Mouse (Mus musculus) right cerebral cortex, postnatal 36 days (tissue): Measurements from ENCODE around the gene Arhgap29.

Source experiments
- DNase-seq, 2 experiments: peaks; one replicate each; pipeline ENCODE4 v3.0.0; 2022; ENCODE audit warnings: low spot score in 2 of 2, mixed read lengths in 1 of 2

Gene Arhgap29

DNA sequence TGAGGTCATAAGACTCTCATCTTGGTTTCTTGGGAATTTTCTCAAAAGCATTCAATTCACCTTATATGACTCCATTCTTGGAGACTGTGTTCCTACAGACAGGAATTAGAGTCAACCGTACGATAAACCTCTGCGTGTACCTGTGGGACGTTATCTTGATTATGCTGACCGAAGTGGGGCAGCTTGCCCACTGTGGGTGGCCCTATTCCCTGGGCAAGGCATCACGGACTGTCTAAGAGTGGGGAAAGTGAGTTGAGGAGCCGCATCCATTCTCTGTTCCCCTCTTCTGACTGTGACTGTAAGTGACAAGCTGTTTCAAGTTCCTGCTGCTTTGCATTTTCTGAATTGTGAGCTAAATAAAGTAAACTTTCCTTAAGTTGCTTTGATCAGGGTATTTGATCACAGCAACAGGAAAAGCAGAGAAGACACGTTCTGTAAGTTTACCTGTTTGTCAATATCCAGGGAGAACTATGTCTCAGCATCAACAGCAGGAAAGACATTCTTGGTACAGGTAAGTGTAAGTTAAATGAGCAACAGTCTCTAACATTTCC is at the start of gene Arhgap29:
Gene Arhgap29 (plus strand): TSS at position 501 of the 551 bp plus-strand sequence.
- DNase-seq, result no peak

DNA sequence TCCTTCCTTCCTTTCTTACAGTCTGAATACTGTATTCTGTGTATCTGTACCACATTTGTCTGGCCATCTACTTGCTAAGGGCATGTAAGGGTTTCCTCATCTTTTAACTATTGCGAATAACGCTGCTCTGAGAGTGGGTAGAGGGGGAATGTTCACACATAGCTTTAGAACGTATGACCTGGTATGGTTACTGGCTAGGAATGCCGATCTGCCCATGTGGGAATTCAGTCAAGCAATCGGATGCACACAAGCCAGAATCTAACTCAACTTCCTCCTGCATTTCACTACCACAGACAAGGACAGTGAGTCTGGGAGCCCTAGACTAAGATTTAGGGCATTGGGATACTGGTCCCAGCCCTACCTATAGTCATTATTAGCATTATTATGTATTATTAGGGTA is 49.6 kb upstream of the Arhgap29 start:
- DNase-seq, result no peak

DNA sequence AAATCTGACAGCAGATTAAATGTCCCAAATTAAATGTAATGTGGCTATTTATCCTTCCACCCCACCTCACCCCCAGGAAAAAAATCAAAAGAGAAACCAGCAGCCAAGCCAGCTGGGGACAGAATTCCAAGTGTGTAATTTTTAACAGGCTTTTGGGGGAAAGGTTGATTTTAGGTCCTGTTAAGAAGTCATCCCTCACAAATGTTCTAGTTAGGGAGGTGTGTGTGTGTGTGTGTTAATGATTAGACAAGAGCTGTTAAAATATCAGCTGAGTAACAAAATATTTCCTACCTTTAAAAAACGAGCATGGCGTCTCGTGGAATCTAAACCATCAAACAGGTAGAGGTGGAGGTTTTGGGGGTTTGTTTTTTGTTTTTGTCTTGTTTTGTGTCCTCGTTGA is 49.1 kb upstream of the Arhgap29 start:
- no peak for DNase-seq

DNA sequence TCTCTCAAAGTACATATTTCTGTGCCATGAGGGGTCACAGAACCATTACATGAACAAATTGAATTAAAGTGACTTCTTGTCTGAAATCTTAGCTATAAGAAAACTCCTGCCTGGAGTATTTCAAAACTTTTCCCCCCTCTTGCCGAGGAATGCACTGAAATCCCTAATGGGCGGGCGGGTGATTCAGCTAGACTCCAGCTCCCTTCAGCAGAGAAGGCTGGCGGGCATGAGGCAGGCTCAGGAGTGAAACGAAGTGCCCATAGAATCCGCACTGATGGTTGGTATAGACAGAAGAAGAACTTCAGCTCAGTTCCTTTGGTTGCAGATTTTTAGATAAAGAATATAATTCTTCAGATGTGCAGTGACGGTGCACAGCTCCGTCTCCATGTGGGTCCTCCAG is 48.6 kb upstream of the Arhgap29 start:
- DNase-seq, result no peak

DNA sequence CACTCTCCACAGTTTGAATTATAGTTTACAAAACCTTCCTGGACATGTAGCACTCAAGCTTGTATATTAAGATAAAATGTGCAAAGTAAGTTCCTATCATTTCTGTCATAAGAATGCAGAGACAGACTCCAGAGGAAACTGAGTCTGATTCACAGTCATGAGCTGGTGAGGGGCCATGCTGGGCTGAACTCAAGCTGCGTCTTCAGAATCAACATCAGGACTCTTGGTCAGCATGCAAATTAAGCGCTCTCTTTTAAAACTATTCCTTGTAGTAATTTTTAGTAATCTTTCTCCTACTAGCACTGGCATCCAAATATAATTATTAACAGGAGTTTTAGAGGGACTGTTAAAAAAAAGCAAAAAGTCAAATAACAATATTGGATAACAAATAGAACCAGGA is 47.9 kb upstream of the Arhgap29 start:
- no peak for DNase-seq

DNA sequence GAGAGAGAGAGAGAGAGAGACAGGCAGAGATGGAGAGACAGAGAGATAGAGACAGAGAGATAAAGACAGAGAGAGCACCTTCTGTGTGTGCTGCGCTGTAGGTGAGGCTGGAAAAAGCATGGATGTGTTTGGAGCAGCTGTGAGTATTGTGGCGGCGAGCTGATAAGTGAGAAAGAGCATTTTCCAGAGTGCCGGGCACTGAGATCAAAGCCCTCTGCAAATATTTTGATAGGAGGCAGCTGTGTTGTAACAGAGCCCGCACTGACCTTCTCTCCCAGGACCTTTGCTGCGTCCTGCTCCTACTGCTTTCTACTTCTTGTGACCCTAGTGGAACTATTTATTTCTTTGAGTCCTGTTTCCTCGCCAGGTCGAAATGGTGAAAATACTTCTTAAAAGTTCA is 45.7 kb upstream of the Arhgap29 start:
- no peak for DNase-seq

DNA sequence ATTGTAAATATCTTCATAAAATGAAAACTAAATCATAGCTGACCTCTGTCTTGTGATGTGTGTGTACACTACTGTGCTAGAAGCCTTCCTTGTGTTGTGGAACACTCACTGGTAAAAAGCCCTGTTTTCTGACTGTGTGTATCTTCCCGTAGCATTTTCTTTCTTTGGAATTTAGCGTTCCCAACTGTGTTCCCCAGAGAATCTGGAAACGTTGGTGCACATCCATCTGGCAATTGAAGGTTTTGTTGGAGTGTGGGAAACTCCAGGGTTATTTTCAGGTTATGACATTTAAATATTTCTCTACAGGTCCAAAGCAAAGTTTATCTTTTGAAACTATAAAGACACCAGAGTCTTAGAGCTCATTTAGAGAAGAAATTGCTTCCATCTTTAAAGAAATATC is 43.2 kb upstream of the Arhgap29 start:
- no peak for DNase-seq

DNA sequence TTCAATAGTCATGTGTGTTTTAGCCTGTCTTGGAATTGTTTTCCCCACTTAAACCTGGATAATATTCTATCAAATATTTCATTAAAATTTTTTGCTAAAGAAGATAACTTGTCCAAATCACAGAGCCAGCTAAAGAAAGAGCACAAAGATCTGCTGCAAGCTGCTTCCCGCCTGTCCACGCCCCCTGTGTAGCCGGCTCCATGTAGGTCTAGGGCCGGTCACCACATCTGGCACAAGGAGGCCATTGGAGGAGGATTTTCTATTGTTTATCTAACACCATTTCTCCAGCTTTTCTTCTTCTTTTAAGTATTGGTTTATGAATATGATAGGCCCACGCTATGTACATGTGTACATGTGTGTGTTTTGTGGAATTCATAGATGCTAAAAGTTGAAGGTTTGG is 38.9 kb upstream of the Arhgap29 start:
- no peak for DNase-seq

DNA sequence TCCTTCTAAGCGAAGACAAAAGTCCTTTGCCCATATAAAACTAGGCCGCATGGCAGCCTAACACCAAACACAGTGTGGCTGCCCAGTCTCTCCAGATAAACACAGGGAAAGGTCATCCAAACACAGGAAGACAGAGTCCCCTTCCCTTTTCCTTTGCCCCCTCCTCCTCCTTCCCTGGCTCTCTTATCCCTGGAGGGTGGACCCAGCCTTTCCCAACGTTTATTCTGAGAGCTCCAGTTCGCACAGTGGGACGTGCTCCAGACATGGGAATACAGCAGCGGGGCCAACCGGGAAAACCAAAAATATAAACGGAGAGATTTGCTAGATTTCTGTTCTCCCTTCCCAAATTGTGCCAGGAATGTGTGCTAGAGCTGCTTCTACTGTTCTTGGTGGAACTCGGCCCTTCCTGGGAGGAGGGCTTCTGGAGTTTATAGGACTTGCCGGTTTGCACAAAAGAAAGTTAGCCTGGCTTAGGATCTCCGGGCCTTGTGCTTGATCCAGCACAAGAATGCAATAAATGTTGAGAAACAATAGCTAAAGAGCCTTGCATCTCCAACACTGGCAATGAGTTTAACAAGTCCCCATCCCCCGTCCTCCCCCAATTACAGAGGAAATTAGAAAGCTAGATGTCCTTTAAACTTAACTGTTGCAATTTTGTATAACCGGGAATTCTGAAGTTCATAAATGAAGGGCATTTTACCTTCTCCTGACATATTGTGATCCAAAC is 37.7 kb upstream of the Arhgap29 start:
- no peak for DNase-seq

DNA sequence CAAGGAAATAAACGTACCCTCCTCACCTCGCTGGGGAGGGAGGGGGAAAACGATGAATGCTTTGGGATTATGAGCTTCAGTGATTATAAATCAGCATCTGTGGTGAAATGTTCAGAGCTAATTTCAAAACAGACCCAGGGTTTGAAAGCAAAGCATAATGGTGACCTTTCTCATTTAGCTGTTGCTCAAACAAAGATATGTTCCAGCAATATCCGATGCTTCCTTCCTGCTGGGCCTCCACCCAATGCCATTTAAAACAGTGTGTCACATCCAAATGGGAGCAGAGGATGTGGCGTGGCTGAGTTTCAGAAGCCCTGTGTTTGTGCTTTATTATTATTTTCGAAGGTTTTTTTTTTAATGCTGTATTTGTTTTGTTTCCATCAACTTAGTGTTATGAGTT is 37.1 kb upstream of the Arhgap29 start:
- DNase-seq, result no peak

DNA sequence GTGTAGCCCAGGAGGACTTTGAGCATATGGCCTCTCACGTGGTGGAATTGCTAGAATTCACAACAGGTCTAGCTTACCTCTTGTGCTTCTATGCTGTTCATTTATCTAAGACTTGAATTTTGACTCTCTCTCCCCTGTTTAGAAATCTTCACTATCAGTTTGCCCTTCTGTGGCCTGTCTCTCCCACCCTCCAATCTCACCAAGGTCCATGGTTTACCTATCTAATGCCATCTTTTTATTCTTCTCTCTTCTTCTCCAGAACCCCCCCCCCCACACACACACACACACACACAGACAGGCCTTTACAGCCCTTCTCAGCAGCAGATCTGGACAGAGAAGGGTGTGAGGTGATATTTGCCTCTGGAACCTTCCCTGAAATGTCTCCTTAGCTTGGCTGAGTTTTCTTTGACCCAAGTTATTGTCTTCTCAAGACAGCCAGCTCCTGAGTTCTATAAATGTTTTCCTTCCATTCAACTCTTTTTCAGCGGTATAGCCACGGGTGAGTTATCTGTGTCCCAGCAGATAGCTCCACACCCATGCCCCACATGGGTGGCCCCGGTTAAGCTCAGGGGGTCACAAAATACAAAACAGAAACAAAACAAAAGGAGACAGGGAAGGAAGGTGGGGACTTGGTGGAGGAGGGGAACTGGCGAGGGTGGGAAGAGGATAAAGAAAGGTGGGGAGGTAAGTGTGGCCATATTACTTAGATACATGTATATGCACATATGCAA is 35.4 kb upstream of the Arhgap29 start:
- DNase-seq, result no peak

DNA sequence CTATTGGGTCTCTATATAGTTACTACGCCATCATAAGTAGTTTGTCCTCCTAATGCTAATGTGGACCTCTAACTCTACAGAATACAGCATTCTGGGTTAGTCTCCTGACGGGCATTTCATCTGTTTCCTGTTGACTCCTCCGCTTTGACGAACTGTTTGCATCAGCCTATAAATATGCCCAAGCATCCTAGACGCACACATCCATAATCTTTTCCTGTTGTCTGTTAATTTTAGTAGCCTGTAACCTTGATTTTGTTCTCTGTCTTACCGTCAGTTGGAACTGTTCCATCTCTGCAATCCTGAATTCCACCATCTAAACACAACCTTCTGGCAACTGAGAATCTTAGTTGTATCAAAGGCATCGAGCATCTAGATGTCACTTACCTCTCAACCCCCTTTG is 34.7 kb upstream of the Arhgap29 start:
- DNase-seq, result no peak

DNA sequence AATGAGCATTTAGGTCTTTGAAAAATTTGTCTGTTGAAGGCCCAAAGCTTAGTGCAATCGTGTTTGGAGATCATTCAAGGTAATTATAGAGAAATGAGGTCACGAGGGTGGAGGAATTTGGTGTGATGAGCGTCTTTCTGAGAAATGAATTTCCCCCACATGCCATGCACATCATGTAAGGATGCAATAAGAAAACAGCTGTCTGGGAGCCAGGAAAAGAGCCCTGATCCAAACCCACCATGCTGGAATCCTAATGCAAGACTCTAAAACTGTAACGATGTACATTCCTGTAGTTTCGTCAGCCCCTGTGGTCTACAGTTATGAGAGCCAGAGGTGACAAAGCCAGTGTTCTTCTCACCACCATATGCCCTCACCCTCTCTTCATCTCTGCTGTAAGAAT is 32.4 kb upstream of the Arhgap29 start:
- DNase-seq, result no peak

DNA sequence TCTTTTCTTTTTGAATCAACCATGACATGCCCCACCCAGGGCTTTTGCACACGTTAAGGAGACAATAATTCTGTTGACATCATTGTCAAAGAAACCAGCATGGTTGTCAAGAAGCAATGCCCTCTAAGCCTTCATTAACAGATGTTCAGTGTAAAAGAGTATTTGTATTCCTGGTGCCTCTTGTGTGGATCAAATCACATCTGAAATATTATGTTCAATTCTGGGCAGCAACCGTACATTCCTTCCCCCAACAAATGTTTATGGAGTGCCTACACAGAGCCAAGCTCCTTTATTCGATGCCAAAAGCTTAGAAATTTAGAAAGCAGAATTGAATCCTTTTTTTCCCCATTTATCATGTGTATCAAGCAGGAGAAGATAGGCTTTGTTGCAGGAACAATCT is 31.6 kb upstream of the Arhgap29 start:
- no peak for DNase-seq

DNA sequence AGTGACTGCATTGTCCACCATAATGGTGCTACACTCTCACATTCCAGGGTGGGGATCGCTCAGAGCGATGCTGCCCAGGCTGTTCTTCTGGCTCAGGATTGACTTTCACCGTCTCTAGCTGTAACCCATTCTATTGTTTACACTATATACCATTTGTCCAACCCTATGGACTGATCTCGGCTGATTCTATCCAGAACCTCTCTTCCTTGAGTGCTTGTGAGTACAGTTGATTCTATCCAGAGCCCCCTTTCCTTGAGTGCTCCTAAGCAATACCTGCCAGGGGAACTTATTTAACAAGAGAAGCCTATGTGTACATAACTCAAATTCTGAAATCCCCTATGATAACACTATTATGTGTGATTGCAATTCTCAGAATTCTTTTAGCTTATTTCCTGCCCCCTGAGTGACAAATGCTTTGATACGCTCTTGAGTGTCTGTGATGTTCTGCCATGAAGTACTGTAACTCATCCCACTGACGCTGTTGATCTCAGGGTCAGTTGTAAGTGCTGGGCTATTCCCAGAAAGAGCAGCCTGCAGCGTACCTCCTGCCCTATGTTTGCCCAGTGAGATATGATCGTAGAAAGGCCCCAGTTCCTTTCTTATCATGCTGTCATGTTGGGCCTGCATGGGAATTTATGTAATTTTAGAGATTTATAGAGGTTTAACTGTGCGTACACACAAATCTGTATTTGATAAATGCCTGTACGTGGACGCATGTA is 27.4 kb upstream of the Arhgap29 start:
- DNase-seq, result no peak

DNA sequence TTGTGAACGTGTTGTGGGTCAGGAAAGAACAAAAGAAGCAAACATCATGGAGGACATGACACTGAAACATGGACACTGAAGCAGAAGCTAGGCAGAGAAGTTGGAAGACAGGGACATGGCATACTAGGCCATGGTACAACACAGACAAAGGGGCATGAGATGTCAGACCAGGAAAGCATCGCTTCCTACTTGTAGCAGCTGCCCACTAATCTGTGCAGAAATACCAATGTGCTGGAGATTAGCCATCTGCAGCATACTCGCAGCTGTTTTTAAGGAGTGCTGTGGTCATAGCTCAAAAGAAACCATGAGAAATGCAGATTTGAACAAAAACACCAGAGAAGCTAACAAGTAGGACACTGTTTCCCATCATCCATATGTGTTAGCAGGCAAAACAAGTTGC is 24.7 kb upstream of the Arhgap29 start:
- DNase-seq, result no peak

DNA sequence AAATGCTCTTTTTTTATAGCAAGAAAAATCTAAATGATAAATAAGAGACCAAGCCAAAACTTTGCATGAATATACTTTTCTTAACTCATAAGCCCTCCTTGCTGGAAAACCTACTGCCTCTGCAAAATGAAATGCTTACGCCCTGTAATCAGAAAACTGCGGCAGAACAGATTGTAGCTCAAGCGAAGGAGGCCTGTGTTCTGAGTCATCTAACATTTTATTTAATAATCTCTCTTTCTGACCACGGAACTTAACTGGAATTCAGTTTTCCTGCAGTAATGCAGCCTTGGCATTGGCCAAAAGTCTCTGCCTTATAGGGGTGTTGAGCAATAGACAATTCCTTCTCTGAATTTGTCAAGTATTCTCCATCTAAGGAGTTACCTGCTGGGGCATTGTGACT is 19.5 kb upstream of the Arhgap29 start:
- no peak for DNase-seq

DNA sequence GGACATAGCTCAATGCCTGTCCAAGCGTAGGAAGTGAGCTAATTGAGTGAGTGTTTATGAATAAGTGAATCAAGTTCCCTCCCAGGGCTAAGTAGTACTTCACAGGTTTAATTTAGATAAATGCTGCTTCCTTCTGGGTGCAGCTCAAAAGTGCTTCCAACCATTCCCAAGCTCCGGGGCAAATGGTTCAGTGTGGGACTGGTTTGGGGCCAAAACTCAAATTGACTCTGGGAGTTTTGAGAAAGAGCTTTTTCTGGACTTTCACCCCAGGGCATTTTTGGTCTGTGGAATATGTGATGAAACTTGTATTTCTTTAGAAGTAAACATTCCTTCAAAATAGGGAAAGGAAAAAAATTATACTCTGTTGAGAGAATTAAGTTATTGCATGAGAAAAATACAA is 16.1 kb upstream of the Arhgap29 start:
- DNase-seq, result no peak

DNA sequence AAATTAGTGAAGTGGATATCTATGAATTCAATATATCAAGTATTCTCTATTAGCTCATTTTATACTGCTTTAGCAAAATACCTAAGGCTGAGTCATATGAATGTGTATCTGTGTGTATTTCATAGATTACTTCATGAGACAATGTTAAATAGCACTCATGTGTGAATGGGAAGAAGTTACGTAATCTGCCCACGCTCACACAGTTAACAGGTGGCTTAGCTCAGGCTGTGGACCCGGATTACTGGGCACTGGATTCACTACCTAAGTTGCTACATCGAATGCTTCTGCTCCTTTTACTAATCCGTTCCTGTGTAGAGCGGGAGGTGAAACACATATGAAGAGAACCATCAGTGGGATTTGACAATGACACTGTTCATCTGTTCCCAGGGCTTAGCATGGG is 15.3 kb upstream of the Arhgap29 start:
- no peak for DNase-seq

DNA sequence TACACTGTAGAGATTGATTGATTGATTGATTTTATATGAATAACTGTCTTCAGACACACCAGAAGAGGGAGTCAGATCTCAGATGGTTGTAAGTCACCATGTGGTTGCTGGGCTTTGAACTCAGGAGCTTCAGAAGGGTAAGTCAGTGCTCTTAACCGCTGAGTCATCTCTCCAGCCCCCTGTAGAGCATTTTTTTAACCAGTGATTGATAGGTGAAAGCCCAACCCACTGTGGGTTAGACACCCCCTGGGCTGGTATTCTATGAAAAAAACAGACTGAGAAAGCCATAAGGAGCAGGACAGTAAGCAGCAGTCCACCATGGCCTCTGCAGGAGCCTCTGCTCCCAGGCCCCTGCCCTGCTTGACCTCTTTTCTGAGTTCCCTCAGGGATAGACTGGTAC is 12.7 kb upstream of the Arhgap29 start:
- DNase-seq, result no peak

DNA sequence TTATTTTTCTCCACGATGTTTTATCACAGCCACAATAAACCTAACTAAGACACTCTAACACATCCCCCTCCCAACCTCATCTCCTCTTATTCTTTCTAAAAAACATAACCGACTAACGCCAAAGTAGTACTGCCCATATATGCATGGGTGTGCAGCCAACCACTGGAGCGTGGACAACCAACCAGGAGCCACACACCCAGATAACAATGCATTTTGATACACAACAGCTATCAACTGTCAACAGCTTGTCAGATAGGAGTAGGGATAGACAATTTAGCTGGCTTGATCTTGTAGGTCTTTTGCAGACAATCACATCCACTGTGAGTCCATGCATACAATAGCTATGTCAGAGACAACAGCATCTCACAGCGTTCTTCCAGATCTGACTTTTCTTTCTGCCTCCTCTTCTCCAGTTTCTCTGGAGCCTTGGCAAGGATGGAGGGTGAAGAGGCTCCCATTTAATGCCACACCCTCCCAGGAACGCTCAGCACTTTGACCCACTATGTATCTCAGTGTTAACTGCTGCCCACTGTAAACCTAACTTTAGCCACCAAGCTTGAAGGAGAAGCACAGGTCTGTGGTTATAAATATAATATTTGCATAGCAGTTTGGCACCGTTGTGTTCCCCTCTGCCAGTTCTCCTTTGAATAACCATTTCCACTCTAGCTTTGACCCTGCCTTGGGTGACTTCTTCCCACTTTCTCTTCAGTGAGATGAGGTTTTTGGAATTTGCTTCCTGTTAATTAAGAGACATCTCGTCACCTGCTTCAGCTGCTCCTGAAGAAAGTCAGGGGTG is 12.0 kb upstream of the Arhgap29 start:
- no peak for DNase-seq

DNA sequence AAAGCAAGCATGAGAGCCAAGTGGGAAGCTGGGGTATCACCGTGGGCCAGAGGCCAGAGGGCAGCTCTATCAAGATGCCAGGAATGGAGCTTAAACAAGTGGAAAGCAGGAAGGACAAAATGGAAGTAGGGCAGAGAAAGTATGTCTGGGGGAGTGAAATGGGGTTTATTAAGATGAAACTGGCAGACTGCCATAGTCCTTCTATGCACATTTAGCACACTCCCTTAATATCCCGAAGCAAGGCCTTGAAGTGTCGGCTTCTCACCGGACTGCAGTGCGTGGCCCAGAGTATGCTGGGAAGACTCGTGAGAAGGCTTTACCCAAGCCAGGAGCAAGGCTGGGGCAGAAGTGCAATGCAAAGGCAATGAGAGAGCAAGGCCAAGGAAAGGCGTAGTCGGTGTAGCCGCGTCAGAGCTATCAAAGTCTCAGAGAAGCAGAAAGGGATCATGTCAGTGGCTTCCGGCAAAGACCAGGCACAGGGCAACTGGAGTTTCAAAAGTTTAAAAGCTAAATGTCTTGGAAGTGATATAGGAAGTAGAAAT is 11.1 kb upstream of the Arhgap29 start:
- DNase-seq, result no peak
